Mouse (Mus musculus) heart, adult 18-20 months (tissue): ENCODE data around the gene Tekt3. TPM values are rescaled to one million over a fixed set of nuclear protein-coding genes. Genes with fewer than 3 reads are reported as not detected.

Experiments used
- total RNA-seq, 2 experiments: library from RNA; stranded (reverse); gene quantifications; 2 replicates each; pipeline ENCODE4 v1.2.3; 2021

Gene Tekt3
- total RNA-seq, 2 experiments from 2014 or later: not detected

Other genes with a start within 250 kb of the Tekt3 start
- 1 to 10 TPM; 4.4 to 8.4 TPM for gene Trim16, start 241.4 kb upstream of the Tekt3 start, total RNA-seq
- gene Fbxw10, start 214.6 kb upstream of the Tekt3 start, total RNA-seq: under 1 TPM; 0.31 to 0.45 TPM
- gene Tvp23b, start 182.2 kb upstream of the Tekt3 start, total RNA-seq: 10 to 100 TPM; 23.6 to 25.2 TPM
- not detected for gene Cdrt4, start 110.5 kb upstream of the Tekt3 start, total RNA-seq
- gene Pmp22, start 67.3 kb downstream of the Tekt3 start, total RNA-seq: 10 to 100 TPM; 37.4 to 40.8 TPM